Mouse (Mus musculus): ENCODE results near the gene Dnajc14. TPM values are rescaled to one million over a fixed set of nuclear protein-coding genes. Genes with fewer than 3 reads are reported as not detected.

The Dnajc14 gene
- 40.6 and 47.6 TPM in 2 replicates for polyA plus RNA-seq (2014; fragmentation: Nextera tagmentation; extraction: Ambion mirVana)

- Histone ChIP-seq H3K4me3 (ENCODE audit: low read depth, low read length) (peak within 1 kb of the TSS; percentile 81), H3K27me3 (replicated peaks; ENCODE audit: control insufficient read depth, insufficient read depth, low read length) (no peaks in the 10 kb centered on the region), H3K9me3 (replicated peaks; ENCODE audit: control insufficient read depth, low read length) (no peaks in the 10 kb centered on the region), H3K4me2 (ENCODE audit: low read length) (peak within 1 kb of the TSS; percentile 82), H3K4me1 (ENCODE audit: control insufficient read depth, insufficient read depth, low read length) (peaks cover 37% of the 10 kb centered on the region), H3K27ac (ENCODE audit: low read depth, low read length) (peak within 1 kb of the TSS; percentile 97), H3K36me3 (ENCODE audit: control insufficient read depth, insufficient read depth, low read length) (peaks cover 23% of the 10 kb centered on the region), H3K9ac (ENCODE audit: low read length) (peak within 1 kb of the TSS; percentile 80)
- under 1% methylated on average over 14 of the region's 14 CpGs for WGBS
- DNase-seq (ENCODE audit: low spot score) (peak; percentile 77), ATAC-seq (peak; percentile 20)
Observed at GRCm38 (mm10) chr10:128803771-128804270, at the start of gene Dnajc14. Gene Dnajc14 (plus strand): TSS chr10:128804062.

- DNase-seq (ENCODE audit: low spot score) (peak; percentile 9), ATAC-seq (no peak; the same call in 1 of the 2 replicates)
- H3K27ac ChIP-seq (ENCODE audit: low read depth, low read length), result no peak overlapping the region
- 87% methylated on average over 2 of the region's 2 CpGs for WGBS
- no peak overlapping the region for H3K9ac ChIP-seq (ENCODE audit: low read length)
- H3K36me3 ChIP-seq (ENCODE audit: control insufficient read depth, insufficient read depth, low read length), result no peaks in the 10 kb centered on the region
- no peaks in the 10 kb centered on the region for H3K9me3 ChIP-seq (replicated peaks; ENCODE audit: control insufficient read depth, low read length)
- no peak overlapping the region for H3K4me2 ChIP-seq (ENCODE audit: low read length)
- H3K4me3 ChIP-seq (ENCODE audit: low read depth, low read length), result no peak overlapping the region
- H3K4me1 ChIP-seq (ENCODE audit: control insufficient read depth, insufficient read depth, low read length), result no peaks in the 10 kb centered on the region
- H3K27me3 ChIP-seq (replicated peaks; ENCODE audit: control insufficient read depth, insufficient read depth, low read length), result no peaks in the 10 kb centered on the region
Observed at GRCm38 (mm10) chr10:128772895-128773294, 31.0 kb upstream of the Dnajc14 start.

GRCm38 (mm10) chr10:128773685-128774084, 30.2 kb upstream of the Dnajc14 start:
- H3K9me3 ChIP-seq (replicated peaks; ENCODE audit: control insufficient read depth, low read length), result no peaks in the 10 kb centered on the region
- no peak overlapping the region for H3K27ac ChIP-seq (ENCODE audit: low read depth, low read length)
- no peak overlapping the region for H3K4me3 ChIP-seq (ENCODE audit: low read depth, low read length)
- WGBS, result 24% methylated on average over 5 of the region's 5 CpGs
- no peaks in the 10 kb centered on the region for H3K27me3 ChIP-seq (replicated peaks; ENCODE audit: control insufficient read depth, insufficient read depth, low read length)
- no peak overlapping the region for H3K4me2 ChIP-seq (ENCODE audit: low read length)
- no peaks in the 10 kb centered on the region for H3K4me1 ChIP-seq (ENCODE audit: control insufficient read depth, insufficient read depth, low read length)
- no peaks in the 10 kb centered on the region for H3K36me3 ChIP-seq (ENCODE audit: control insufficient read depth, insufficient read depth, low read length)
- DNase-seq (ENCODE audit: low spot score), result peak; percentile 14
- ATAC-seq, result no peak
- no peak overlapping the region for H3K9ac ChIP-seq (ENCODE audit: low read length)

- Histone ChIP-seq H3K4me2 (ENCODE audit: low read length) (no peak overlapping the region), H3K9me3 (replicated peaks; ENCODE audit: control insufficient read depth, low read length) (no peaks in the 10 kb centered on the region), H3K36me3 (ENCODE audit: control insufficient read depth, insufficient read depth, low read length) (no peaks in the 10 kb centered on the region), H3K4me1 (ENCODE audit: control insufficient read depth, insufficient read depth, low read length) (no peaks in the 10 kb centered on the region), H3K4me3 (ENCODE audit: low read depth, low read length) (no peak overlapping the region), H3K27me3 (replicated peaks; ENCODE audit: control insufficient read depth, insufficient read depth, low read length) (no peaks in the 10 kb centered on the region), H3K9ac (ENCODE audit: low read length) (no peak overlapping the region), H3K27ac (ENCODE audit: low read depth, low read length) (no peak overlapping the region)
- ATAC-seq (no peak), DNase-seq (ENCODE audit: low spot score) (no peak)
- WGBS, result 92% methylated on average over 2 of the region's 2 CpGs
Observed at GRCm38 (mm10) chr10:128778441-128778840, 25.4 kb upstream of the Dnajc14 start.

- H3K9me3 ChIP-seq (replicated peaks; ENCODE audit: control insufficient read depth, low read length), result no peaks in the 10 kb centered on the region
- H3K36me3 ChIP-seq (ENCODE audit: control insufficient read depth, insufficient read depth, low read length), result no peaks in the 10 kb centered on the region
- H3K27ac ChIP-seq (ENCODE audit: low read depth, low read length), result no peak overlapping the region
- 46% methylated on average over 8 of the region's 8 CpGs for WGBS
- no peak overlapping the region for H3K4me2 ChIP-seq (ENCODE audit: low read length)
- no peak for ATAC-seq
- no peaks in the 10 kb centered on the region for H3K4me1 ChIP-seq (ENCODE audit: control insufficient read depth, insufficient read depth, low read length)
- no peak overlapping the region for H3K4me3 ChIP-seq (ENCODE audit: low read depth, low read length)
- H3K27me3 ChIP-seq (replicated peaks; ENCODE audit: control insufficient read depth, insufficient read depth, low read length), result no peaks in the 10 kb centered on the region
- no peak for DNase-seq (ENCODE audit: low spot score)
- no peak overlapping the region for H3K9ac ChIP-seq (ENCODE audit: low read length)
Observed at GRCm38 (mm10) chr10:128779011-128779795, 24.7 kb upstream of the Dnajc14 start.

GRCm38 (mm10) chr10:128780200-128780599, 23.7 kb upstream of the Dnajc14 start:
- H3K9me3 ChIP-seq (replicated peaks; ENCODE audit: control insufficient read depth, low read length), result no peaks in the 10 kb centered on the region
- DNase-seq (ENCODE audit: low spot score) (no peak), ATAC-seq (no peak)
- no peak overlapping the region for H3K27ac ChIP-seq (ENCODE audit: low read depth, low read length)
- 100% methylated on average over 1 of the region's 1 CpGs for WGBS
- H3K27me3 ChIP-seq (replicated peaks; ENCODE audit: control insufficient read depth, insufficient read depth, low read length), result no peaks in the 10 kb centered on the region
- no peaks in the 10 kb centered on the region for H3K36me3 ChIP-seq (ENCODE audit: control insufficient read depth, insufficient read depth, low read length)
- no peak overlapping the region for H3K9ac ChIP-seq (ENCODE audit: low read length)
- H3K4me3 ChIP-seq (ENCODE audit: low read depth, low read length), result no peak overlapping the region
- no peaks in the 10 kb centered on the region for H3K4me1 ChIP-seq (ENCODE audit: control insufficient read depth, insufficient read depth, low read length)
- no peak overlapping the region for H3K4me2 ChIP-seq (ENCODE audit: low read length)

- 67% methylated on average over 7 of the region's 7 CpGs for WGBS
- H3K27ac ChIP-seq (ENCODE audit: low read depth, low read length), result no peak within 1 kb of the TSS
- no peak for ATAC-seq
- no peak within 1 kb of the TSS for H3K4me2 ChIP-seq (ENCODE audit: low read length)
- H3K9ac ChIP-seq (ENCODE audit: low read length), result no peak within 1 kb of the TSS
- no peaks in the 10 kb centered on the region for H3K9me3 ChIP-seq (replicated peaks; ENCODE audit: control insufficient read depth, low read length)
- no peak within 1 kb of the TSS for H3K4me3 ChIP-seq (ENCODE audit: low read depth, low read length)
- H3K4me1 ChIP-seq (ENCODE audit: control insufficient read depth, insufficient read depth, low read length), result no peaks in the 10 kb centered on the region
- H3K27me3 ChIP-seq (replicated peaks; ENCODE audit: control insufficient read depth, insufficient read depth, low read length), result no peaks in the 10 kb centered on the region
- DNase-seq (ENCODE audit: low spot score), result no peak
- no peaks in the 10 kb centered on the region for H3K36me3 ChIP-seq (ENCODE audit: control insufficient read depth, insufficient read depth, low read length)
Observed at GRCm38 (mm10) chr10:128790398-128791124, 13.3 kb upstream of the Dnajc14 start, which contains the start of gene Mmp19. Gene Mmp19 (plus strand): TSS chr10:128790910.

- no peaks in the 10 kb centered on the region for H3K27me3 ChIP-seq (replicated peaks; ENCODE audit: control insufficient read depth, insufficient read depth, low read length)
- no peak overlapping the region for H3K4me2 ChIP-seq (ENCODE audit: low read length)
- DNase-seq (ENCODE audit: low spot score) (no peak), ATAC-seq (no peak)
- H3K4me1 ChIP-seq (ENCODE audit: control insufficient read depth, insufficient read depth, low read length), result no peaks in the 10 kb centered on the region
- H3K4me3 ChIP-seq (ENCODE audit: low read depth, low read length), result no peak overlapping the region
- no peaks in the 10 kb centered on the region for H3K36me3 ChIP-seq (ENCODE audit: control insufficient read depth, insufficient read depth, low read length)
- no peaks in the 10 kb centered on the region for H3K9me3 ChIP-seq (replicated peaks; ENCODE audit: control insufficient read depth, low read length)
- H3K9ac ChIP-seq (ENCODE audit: low read length), result no peak overlapping the region
- H3K27ac ChIP-seq (ENCODE audit: low read depth, low read length), result no peak overlapping the region
Observed at GRCm38 (mm10) chr10:128792041-128792440, 11.8 kb upstream of the Dnajc14 start.

GRCm38 (mm10) chr10:128793258-128793657, 10.6 kb upstream of the Dnajc14 start:
- Histone ChIP-seq H3K27ac (ENCODE audit: low read depth, low read length) (no peak overlapping the region), H3K9me3 (replicated peaks; ENCODE audit: control insufficient read depth, low read length) (no peaks in the 10 kb centered on the region), H3K27me3 (replicated peaks; ENCODE audit: control insufficient read depth, insufficient read depth, low read length) (no peaks in the 10 kb centered on the region), H3K4me1 (ENCODE audit: control insufficient read depth, insufficient read depth, low read length) (no peaks in the 10 kb centered on the region), H3K9ac (ENCODE audit: low read length) (no peak overlapping the region), H3K4me3 (ENCODE audit: low read depth, low read length) (no peak overlapping the region), H3K36me3 (ENCODE audit: control insufficient read depth, insufficient read depth, low read length) (no peaks in the 10 kb centered on the region), H3K4me2 (ENCODE audit: low read length) (no peak overlapping the region)
- WGBS, result 92% methylated on average over 1 of the region's 1 CpGs
- ATAC-seq (no peak), DNase-seq (ENCODE audit: low spot score) (no peak)

Data from forebrain, embryonic 14.5 days (tissue).